Mouse (Mus musculus) CD8-positive naive resting alpha-beta T cell, adult 2 months (primary cell): ENCODE data around the gene 4930455H04Rik.

Source experiments
- DNase-seq, 2 experiments: peaks; one replicate each; pipeline ENCODE4 v3.0.0; 2022; ENCODE audit warnings: low read depth in 2 of 2, low spot score in 2 of 2

The 4930455H04Rik gene

GRCm38 (mm10) chr3:116967967-116968366, at the start of gene 4930455H04Rik:
TSS of gene 4930455H04Rik (plus strand) at chr3:116968267.
- no peak for DNase-seq

GRCm38 (mm10) chr3:116921535-116921934, 46.5 kb upstream of the 4930455H04Rik start:
- DNase-seq, result no peak

- no peak for DNase-seq
These were observed 45.0 kb upstream of the 4930455H04Rik start for GRCm38 (mm10) chr3:116923042-116923441.

- DNase-seq, result no peak
These were observed 39.1 kb upstream of the 4930455H04Rik start for GRCm38 (mm10) chr3:116928994-116929393.

- no peak for DNase-seq
These were observed 34.9 kb upstream of the 4930455H04Rik start for GRCm38 (mm10) chr3:116933158-116933557.

GRCm38 (mm10) chr3:116936934-116937691, 31.0 kb upstream of the 4930455H04Rik start:
- DNase-seq, result no peak

GRCm38 (mm10) chr3:116940804-116941558, 27.1 kb upstream of the 4930455H04Rik start:
- DNase-seq, result no peak

GRCm38 (mm10) chr3:116941559-116942117, 26.4 kb upstream of the 4930455H04Rik start:
- DNase-seq, result no peak

- no peak for DNase-seq
These were observed 25.3 kb upstream of the 4930455H04Rik start for GRCm38 (mm10) chr3:116942751-116943150.

- no peak for DNase-seq
These were observed 24.6 kb upstream of the 4930455H04Rik start for GRCm38 (mm10) chr3:116943422-116943821.

- no peak for DNase-seq
These were observed 21.6 kb upstream of the 4930455H04Rik start for GRCm38 (mm10) chr3:116946476-116946875.

- no peak for DNase-seq
These were observed 17.4 kb upstream of the 4930455H04Rik start for GRCm38 (mm10) chr3:116950665-116951115.

- no peak for DNase-seq
These were observed 16.6 kb upstream of the 4930455H04Rik start for GRCm38 (mm10) chr3:116951489-116951888.

- DNase-seq, result no peak
These were observed 15.7 kb upstream of the 4930455H04Rik start for GRCm38 (mm10) chr3:116952242-116952899.

GRCm38 (mm10) chr3:116953366-116953765, 14.7 kb upstream of the 4930455H04Rik start:
- DNase-seq, result no peak

GRCm38 (mm10) chr3:116955061-116955460, 13.0 kb upstream of the 4930455H04Rik start:
- no peak for DNase-seq

- DNase-seq, result no peak
These were observed 7.7 kb upstream of the 4930455H04Rik start for GRCm38 (mm10) chr3:116960414-116960813.

- no peak for DNase-seq
These were observed 6.5 kb upstream of the 4930455H04Rik start for GRCm38 (mm10) chr3:116961354-116962142.

- no peak for DNase-seq
These were observed 4.9 kb upstream of the 4930455H04Rik start for GRCm38 (mm10) chr3:116963213-116963612.

GRCm38 (mm10) chr3:116964426-116964825, 3.6 kb upstream of the 4930455H04Rik start:
- DNase-seq, result no peak
